Mouse (Mus musculus) heart, embryonic 11.5 days (tissue): ENCODE results near the gene Tk1. TPM values are rescaled to one million over a fixed set of nuclear protein-coding genes. Genes with fewer than 3 reads are reported as not detected.

Experiments used
- ATAC-seq: fragments of 200-750 bp; cut with Nextera tagmentation; replicated peaks from 2 replicates; pipeline ENCODE4 v1.8.0; 2017; ENCODE audit warnings: moderate library complexity; ENCODE audit not compliant: insufficient number of reproducible peaks, low FRiP score, low TSS enrichment
- H3K27ac ChIP-seq: fragments of 300-500 bp; sonication (generic); 2 replicates; pipeline ENCODE4 v1.5.1; 2014; ENCODE audit warnings: mild to moderate bottlenecking, low read depth, low read length
- H3K27me3 ChIP-seq: fragments of 300-500 bp; sonication (generic); 2 replicates; pipeline ENCODE4 v1.6.1; 2014; ENCODE audit warnings: mild to moderate bottlenecking, low read length, mixed read lengths; ENCODE audit not compliant: control insufficient read depth, insufficient read depth
- H3K36me3 ChIP-seq: fragments of 300-500 bp; sonication (generic); 2 replicates; pipeline ENCODE4 v1.6.1; 2014; ENCODE audit warnings: mild to moderate bottlenecking, low read length, moderate library complexity, mixed read lengths; ENCODE audit not compliant: control insufficient read depth, insufficient read depth
- H3K4me1 ChIP-seq: fragments of 300-500 bp; sonication (generic); 2 replicates; pipeline ENCODE4 v1.6.1; 2014; ENCODE audit warnings: low read length; ENCODE audit not compliant: control insufficient read depth, insufficient read depth
- H3K4me2 ChIP-seq: fragments of 300-500 bp; sonication (generic); 2 replicates; pipeline ENCODE4 v1.6.1; 2014; ENCODE audit warnings: mild to moderate bottlenecking, moderate library complexity
- H3K4me3 ChIP-seq: fragments of 300-500 bp; sonication (generic); 2 replicates; pipeline ENCODE4 v1.5.1; 2014; ENCODE audit warnings: low read depth, low read length
- H3K9ac ChIP-seq: fragments of 300-500 bp; sonication (generic); 2 replicates; pipeline ENCODE4 v1.6.1; 2014; ENCODE audit warnings: mild to moderate bottlenecking, low read depth, low read length, moderate library complexity
- H3K9me3 ChIP-seq: fragments of 300-500 bp; sonication (generic); replicated peaks from 2 replicates; pipeline ENCODE4 v1.6.1; 2016; ENCODE audit warnings: low read length; ENCODE audit not compliant: control insufficient read depth
- whole genome bisulfite sequencing: fragments of 180-500 bp; shearing (Covaris S2); extraction: QIAGEN DNeasy Blood & Tissue Kit; methylation state at CpG from one replicate; pipeline ENCODE4 v1.1.7; 2014; ENCODE audit not compliant: insufficient replicate concordance; 5-methylcytosine and 5-hydroxymethylcytosine counted together
- polyA plus RNA-seq: library from polyadenylated mRNA; unstranded; fragments of >200 nt; fragmentation: Nextera tagmentation; extraction: Ambion mirVana; gene quantifications from 2 replicates; pipeline ENCODE4 v1.2.1, GENCODE M21; 2014

The Tk1 gene
- polyA plus RNA-seq, 1 experiment from 2014 or later, result 98.5 TPM

GRCm38 (mm10) chr11:117848985-117849671, 23.2 kb upstream of the Tk1 start, which contains the start of gene Birc5:
TSS of gene Birc5 (plus strand) at chr11:117849251.
- 0% methylated on average over 44 of the region's 51 CpGs for WGBS
- peak; percentile 92 for ATAC-seq
- peak within 1 kb of the TSS; percentile 86 for H3K9ac ChIP-seq

GRCm38 (mm10) chr11:117848271-117848984, 22.5 kb upstream of the Tk1 start:
- H3K9me3 ChIP-seq, result no peaks in the 10 kb centered on the region
- H3K4me3 ChIP-seq, result peak overlapping the region; percentile 66
- peaks cover 21% of the 10 kb centered on the region for H3K4me1 ChIP-seq
- peaks cover 8% of the 10 kb centered on the region for H3K36me3 ChIP-seq
- H3K27me3 ChIP-seq, result no peaks in the 10 kb centered on the region
- peak; percentile 62 for ATAC-seq
- peak overlapping the region; percentile 78 for H3K4me2 ChIP-seq
- 11% methylated on average over 19 of the region's 19 CpGs for WGBS
- H3K27ac ChIP-seq, result peak overlapping the region; percentile 84
- H3K9ac ChIP-seq, result peak overlapping the region; percentile 68

More at GRCm38 (mm10) chr11:117848985-117849671, 23.2 kb upstream of the Tk1 start, which contains the start of gene Birc5:
- Histone ChIP-seq H3K4me2 (peak within 1 kb of the TSS; percentile 78), H3K4me3 (peak within 1 kb of the TSS; percentile 66), H3K4me1 (peaks cover 21% of the 10 kb centered on the region), H3K9me3 (no peaks in the 10 kb centered on the region), H3K36me3 (peaks cover 15% of the 10 kb centered on the region), H3K27ac (peak within 1 kb of the TSS; percentile 84), H3K27me3 (no peaks in the 10 kb centered on the region)

- WGBS, result 83% methylated on average over 7 of the region's 7 CpGs
- H3K36me3 ChIP-seq, result peaks cover 1% of the 10 kb centered on the region; the same call in 1 of the 2 replicates
- peak overlapping the region; percentile 68 for H3K9ac ChIP-seq
- H3K4me3 ChIP-seq, result peak overlapping the region; percentile 66; the same call in 1 of the 2 replicates
- ATAC-seq, result no peak
- H3K4me1 ChIP-seq, result peaks cover 21% of the 10 kb centered on the region
- peak overlapping the region; percentile 78 for H3K4me2 ChIP-seq
- no peaks in the 10 kb centered on the region for H3K9me3 ChIP-seq
- H3K27me3 ChIP-seq, result no peaks in the 10 kb centered on the region
- peak overlapping the region; percentile 84 for H3K27ac ChIP-seq
Measured at GRCm38 (mm10) chr11:117847593-117848215, 21.8 kb upstream of the Tk1 start.

GRCm38 (mm10) chr11:117846640-117847039, 20.7 kb upstream of the Tk1 start:
- Histone ChIP-seq H3K27me3 (no peaks in the 10 kb centered on the region), H3K4me3 (no peak overlapping the region), H3K4me2 (no peak overlapping the region), H3K4me1 (peaks cover 21% of the 10 kb centered on the region), H3K9ac (no peak overlapping the region), H3K36me3 (no peaks in the 10 kb centered on the region), H3K27ac (no peak overlapping the region), H3K9me3 (no peaks in the 10 kb centered on the region)
- 50% methylated on average over 5 of the region's 5 CpGs for whole genome bisulfite sequencing
- ATAC-seq, result no peak

GRCm38 (mm10) chr11:117845651-117846050, 19.8 kb upstream of the Tk1 start:
- Histone ChIP-seq H3K4me2 (no peak overlapping the region), H3K36me3 (no peaks in the 10 kb centered on the region), H3K27me3 (no peaks in the 10 kb centered on the region), H3K9me3 (no peaks in the 10 kb centered on the region), H3K27ac (no peak overlapping the region), H3K9ac (no peak overlapping the region), H3K4me3 (no peak overlapping the region), H3K4me1 (peaks cover 21% of the 10 kb centered on the region)
- 83% methylated on average over 2 of the region's 2 CpGs for WGBS
- no peak for ATAC-seq

GRCm38 (mm10) chr11:117844997-117845396, 19.1 kb upstream of the Tk1 start:
- Histone ChIP-seq H3K9me3 (no peaks in the 10 kb centered on the region), H3K4me1 (peaks cover 15% of the 10 kb centered on the region), H3K36me3 (no peaks in the 10 kb centered on the region), H3K4me3 (no peak overlapping the region), H3K27ac (no peak overlapping the region), H3K9ac (no peak overlapping the region), H3K4me2 (no peak overlapping the region), H3K27me3 (no peaks in the 10 kb centered on the region)
- no peak for ATAC-seq
- WGBS, result 68% methylated on average over 2 of the region's 2 CpGs

GRCm38 (mm10) chr11:117843434-117843833, 17.5 kb upstream of the Tk1 start:
- H3K4me2 ChIP-seq, result no peak overlapping the region
- H3K27me3 ChIP-seq, result no peaks in the 10 kb centered on the region
- no peak overlapping the region for H3K27ac ChIP-seq
- H3K4me3 ChIP-seq, result no peak overlapping the region
- WGBS, result 66% methylated on average over 2 of the region's 2 CpGs
- no peaks in the 10 kb centered on the region for H3K9me3 ChIP-seq
- H3K9ac ChIP-seq, result no peak overlapping the region
- peaks cover 15% of the 10 kb centered on the region for H3K4me1 ChIP-seq
- ATAC-seq, result no peak
- H3K36me3 ChIP-seq, result no peaks in the 10 kb centered on the region

GRCm38 (mm10) chr11:117840910-117841309, 15.0 kb upstream of the Tk1 start:
- Histone ChIP-seq H3K4me1 (peaks cover 5% of the 10 kb centered on the region; the same call in 1 of the 2 replicates), H3K4me2 (no peak overlapping the region), H3K27ac (no peak overlapping the region), H3K9me3 (no peaks in the 10 kb centered on the region), H3K27me3 (no peaks in the 10 kb centered on the region), H3K9ac (no peak overlapping the region), H3K4me3 (no peak overlapping the region), H3K36me3 (no peaks in the 10 kb centered on the region)
- no peak for ATAC-seq
- WGBS, result 32% methylated on average over 1 of the region's 1 CpGs
